Mouse (Mus musculus): Measurements from ENCODE around the gene Dnajc24. TPM values are rescaled to one million over a fixed set of nuclear protein-coding genes. Genes with fewer than 3 reads are reported as not detected.

Gene Dnajc24
- 10 to 100 TPM; 20.0 to 27.1 TPM for total RNA-seq (2021)

DNA sequence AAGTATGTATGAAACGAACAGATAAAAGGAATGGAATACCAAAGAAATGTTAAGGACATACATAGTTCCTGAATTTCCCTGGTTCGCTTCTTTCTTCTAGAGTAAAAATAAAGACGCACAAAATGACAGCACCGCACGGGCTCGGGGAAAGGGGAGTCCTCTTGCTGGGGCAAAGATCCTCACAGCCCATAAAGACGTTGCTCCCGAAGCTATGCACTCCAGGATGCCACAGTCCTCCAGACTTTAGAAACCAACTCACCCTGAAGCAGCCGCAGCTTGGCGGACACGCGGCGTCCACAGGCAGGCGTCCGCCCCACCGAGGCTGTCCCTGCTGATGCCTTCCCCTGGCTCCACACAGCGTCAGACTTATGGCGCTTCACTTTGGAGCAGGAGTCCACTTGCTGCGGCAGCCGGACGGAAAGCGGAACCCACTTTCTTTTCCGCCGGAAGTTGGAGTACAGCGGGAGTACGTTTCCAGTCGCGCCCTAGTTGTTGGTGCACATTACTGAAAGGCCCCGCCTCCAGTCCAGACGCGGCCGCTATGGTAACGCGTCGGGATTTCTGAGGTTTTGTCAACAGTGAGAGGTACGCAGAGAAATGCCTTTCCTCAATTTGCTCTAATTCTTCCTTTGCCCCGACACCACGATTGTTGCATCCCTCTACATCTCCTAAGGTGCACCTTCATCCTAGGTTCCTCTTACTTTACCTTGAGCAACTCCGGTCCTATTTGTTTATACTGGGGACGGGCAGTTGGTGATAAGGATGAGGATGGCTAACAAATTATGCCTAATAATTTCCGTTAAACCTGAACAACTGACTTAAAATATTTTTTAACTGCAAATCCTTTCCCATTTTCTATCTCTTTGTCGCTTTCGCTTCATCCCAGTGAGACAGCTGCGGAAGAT, at the start of gene Dnajc24:
Gene Dnajc24, minus strand, starts transcription at position 715 of the 905 bp plus-strand sequence.
- intact Hi-C loops (cut with DNase I), result loop anchor here (10.0 kb wide), 1 partner anchor 388 kb away; no protein-coding TSS in a partner anchor
- DNase-seq (ENCODE audit: low spot score in 2 of 2), result peak; percentile 92 to 93

DNA sequence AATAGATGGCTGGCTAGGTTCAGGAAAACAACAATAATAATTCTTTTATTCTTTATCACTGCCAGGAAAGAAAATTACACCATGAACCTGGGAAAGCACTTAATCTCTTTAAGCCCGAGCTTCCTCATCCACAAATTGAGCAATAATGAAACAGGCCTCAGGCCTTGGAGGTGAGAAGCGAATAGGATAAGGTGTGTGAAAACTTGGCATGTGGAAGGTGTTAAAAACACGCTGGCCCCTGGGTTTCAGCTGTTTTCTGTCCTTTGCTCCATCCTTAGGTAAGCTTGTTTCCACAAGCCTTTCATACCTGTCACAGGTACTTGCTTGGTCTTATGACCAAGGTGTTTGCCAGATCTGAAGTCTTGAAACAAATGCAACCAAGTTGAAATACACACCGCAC, 43.3 kb upstream of the Dnajc24 start:
- no peak for DNase-seq (ENCODE audit: low spot score in 2 of 2)
- intact Hi-C loops (cut with DNase I), result no loop called here

DNA sequence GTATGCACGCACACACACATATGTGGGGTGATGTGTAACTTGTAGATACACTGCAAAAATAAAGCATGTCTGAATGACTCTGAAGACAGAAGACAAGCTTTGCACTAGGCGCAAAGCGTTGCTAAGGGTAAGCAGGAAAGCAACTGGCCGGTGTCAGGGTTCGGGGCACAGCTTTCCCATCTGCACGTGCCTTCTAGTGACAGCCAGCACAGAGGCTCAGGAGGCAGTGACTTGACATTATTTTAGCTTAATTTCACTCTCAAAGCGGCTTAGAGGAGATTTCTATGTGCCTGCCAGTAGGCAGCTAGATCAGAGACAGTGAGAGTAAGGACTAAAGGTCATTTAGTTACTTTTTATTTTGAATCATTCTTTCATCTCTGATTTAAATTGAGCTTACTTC, 39.1 kb upstream of the Dnajc24 start:
- intact Hi-C loops (cut with DNase I), result no loop called here
- no peak for DNase-seq (ENCODE audit: low spot score in 2 of 2)

DNA sequence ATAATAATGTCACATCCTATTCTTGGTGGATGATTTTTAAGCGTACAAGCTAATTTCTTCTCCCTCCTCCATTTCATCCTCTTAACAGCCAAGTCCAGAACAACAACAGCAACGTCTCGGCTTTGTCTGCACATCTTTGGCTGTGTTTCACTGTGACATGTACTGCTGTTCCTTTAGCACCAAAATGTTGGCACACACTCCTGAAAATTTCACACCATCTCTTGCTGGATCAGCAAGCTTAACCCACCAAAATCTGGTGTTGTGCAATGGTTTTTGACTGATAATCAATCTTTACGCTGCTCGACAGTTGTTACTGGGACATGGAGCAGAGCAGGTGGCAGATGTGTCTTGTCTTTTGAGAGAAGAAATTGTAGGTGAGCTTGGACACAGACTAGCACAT, 38.6 kb upstream of the Dnajc24 start:
- intact Hi-C loops (cut with DNase I), result no loop called here
- DNase-seq (ENCODE audit: low spot score in 2 of 2), result no peak

DNA sequence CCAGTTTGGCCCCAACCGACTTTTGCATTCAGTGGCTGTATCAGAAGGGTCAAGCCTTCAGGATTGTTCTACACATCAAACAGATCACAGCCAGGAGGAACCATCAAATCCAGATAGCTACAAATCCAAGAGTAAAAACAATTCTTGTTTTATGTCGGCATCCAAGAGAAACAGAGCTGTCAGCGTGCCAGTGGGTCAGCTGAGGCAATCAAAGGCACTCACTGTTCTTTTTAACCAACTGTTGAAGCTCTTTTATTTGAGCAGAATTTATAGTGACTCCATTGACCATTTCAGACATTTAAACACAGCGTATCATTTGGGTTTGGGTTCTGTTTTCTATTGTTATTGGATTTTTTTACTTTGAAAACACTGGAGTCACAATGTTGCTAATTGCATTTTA, 34.9 kb upstream of the Dnajc24 start:
- no peak for DNase-seq (ENCODE audit: low spot score in 2 of 2)
- intact Hi-C loops (cut with DNase I), result no loop called here

DNA sequence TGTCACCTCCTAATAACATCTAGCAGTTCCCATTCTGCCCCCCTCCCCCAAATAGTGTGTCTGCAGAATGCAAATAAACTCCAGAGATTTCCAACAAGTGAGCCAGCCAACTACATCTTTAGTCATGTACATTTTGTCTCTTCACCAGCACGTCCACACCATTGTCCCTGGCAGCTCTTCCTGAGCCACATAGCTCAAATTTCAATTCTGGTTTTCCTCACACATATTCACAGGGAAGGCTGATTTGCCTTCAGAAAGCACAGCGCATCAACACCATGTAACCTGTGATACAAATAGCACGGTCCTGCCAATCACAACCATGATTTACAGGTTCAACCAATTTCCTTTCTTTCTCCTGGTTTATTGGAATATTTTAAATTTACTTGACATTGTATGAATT, 21.5 kb upstream of the Dnajc24 start:
- DNase-seq (ENCODE audit: low spot score in 2 of 2), result no peak
- intact Hi-C loops (cut with DNase I), result no loop called here

DNA sequence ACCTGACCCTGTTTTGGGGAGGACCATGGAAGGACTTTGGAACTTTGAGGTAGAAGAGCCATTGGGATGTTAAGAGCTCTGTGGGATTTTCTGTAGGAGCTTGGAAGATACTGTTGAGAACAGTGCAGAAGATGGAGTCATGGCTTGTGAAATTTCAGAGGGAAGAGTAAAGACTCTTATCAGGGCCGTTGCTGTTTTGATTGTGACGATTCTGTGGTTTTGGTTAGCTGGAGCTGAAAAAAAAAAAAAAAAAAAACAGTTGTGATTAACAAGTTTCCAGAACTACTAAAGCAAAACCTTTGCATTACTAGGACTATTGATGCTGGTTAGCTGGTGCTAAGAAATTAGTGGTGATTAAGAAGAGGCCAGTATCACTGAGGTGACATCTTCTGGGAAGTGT, 5.1 kb upstream of the Dnajc24 start:
- no peak for DNase-seq (ENCODE audit: low spot score in 2 of 2)
- intact Hi-C loops (cut with DNase I), result loop anchor here (10.0 kb wide), 1 partner anchor 394 kb away; no protein-coding TSS in a partner anchor

DNA sequence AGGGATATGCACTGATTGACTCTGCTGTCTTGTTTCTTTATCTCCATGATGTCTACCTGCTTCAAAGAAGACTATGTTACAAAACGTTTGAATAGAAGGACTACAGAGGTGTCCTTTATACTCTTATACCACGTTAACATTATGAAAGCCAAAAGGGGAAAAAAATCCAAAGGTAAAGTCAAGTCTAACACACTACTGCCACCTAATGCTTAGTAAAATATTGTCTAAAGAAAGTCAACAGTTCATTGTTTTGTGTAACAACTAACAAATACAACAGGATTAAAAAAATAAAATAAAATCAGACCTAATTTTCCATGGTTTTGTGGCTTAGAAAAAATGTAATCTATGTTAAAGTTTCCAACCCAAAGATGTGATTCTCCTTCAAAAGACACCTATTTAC, 15.3 kb downstream of the Dnajc24 start:
- intact Hi-C loops (cut with DNase I), result no loop called here
- no peak for DNase-seq (ENCODE audit: low spot score in 2 of 2)

DNA sequence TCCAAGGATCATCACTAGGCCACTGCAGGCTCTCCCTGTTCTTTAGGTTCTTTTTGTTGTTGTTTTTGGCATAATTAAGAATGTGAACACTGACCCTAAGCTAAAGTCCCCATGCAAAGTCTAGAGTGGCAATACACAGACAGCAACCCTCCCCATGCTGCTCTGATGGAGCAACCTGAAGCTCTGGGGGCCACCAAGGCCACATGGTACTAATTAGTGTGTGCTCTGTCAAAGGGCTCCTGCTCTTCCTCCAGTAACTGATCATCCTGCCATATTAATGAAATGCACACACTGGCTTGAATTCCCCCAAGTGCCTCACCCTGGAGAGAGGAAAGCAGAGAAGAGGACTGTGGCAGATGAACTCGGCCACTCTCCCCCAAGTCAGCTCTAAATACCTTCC, 16.2 kb downstream of the Dnajc24 start:
- no peak for DNase-seq (ENCODE audit: low spot score in 2 of 2)
- intact Hi-C loops (cut with DNase I), result no loop called here

DNA sequence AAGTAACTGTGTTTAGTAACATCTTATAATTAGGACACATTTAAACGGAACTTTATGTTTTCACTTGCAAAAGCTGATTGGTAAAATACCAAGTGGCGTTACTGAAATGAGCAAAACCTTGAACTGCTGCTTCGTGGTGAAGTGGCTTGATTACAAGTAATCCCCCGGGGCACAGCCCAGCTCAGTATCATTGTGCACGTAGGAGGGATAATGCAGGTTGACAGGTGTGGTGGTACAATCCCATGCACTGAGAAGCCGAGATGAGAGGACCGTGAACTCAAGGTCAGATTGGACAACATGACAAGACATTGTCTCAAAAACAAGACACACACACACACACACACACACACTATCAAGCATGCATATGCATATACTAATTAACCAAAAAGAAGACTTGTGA, 18.1 kb downstream of the Dnajc24 start:
- intact Hi-C loops (cut with DNase I), result no loop called here
- DNase-seq (ENCODE audit: low spot score in 2 of 2), result no peak

DNA sequence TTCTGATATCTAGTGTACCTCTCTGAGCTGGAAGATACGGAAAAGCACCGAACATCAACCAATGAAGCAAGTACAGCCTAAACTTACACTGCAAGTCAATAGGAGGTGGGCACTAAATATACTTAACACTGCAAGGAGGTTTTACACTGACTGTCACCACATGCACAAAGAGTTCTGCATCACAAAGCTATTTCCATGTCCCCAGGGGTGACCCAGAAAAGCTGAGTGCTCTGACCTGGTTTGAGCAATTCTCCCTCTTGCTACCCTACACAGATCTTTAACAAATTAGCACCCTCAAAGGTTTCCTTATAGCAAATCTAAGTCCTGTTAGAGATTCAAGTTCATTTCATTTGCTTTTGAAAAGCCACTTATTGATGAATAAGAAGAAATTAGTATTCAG, 25.3 kb downstream of the Dnajc24 start:
- no peak for DNase-seq (ENCODE audit: low spot score in 2 of 2)
- intact Hi-C loops (cut with DNase I), result no loop called here

DNA sequence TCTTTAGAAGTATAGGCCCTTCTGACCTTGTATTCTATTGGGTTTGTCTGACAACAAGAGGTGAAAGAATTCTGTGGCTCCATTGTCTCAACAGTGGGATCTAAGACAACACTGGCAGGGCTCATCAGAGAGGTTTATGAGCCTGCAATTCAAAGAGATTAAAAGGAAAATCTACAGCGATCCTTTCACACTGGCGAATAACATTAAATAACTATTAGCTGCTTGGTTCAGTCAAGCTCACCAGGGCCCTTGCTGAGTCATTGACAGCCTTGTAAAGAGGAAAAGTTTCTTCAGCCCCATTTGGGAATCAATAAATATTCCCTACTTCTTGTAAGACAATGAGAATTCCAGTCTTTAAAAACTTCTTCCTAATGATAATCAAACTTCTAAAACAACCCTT, 29.4 kb downstream of the Dnajc24 start:
- intact Hi-C loops (cut with DNase I), result no loop called here
- DNase-seq (ENCODE audit: low spot score in 2 of 2), result no peak

DNA sequence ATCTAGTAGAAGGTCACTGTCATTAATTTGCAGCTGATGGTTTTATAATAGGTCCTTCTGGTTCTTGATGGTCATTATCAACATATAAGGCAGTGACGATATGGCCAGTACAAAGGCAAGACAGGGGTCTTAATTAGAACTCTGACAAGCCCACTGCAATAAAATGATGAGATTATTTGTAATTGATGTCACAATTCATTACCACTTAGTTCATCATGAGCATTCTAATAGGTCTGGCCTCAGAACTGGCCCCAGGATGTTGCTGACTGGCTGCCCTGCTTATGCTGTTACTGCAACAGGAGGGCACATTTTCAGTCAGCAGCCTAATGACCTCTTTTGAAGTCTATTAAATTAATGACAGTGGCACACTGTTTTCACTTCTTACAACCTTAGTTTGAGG, 39.9 kb downstream of the Dnajc24 start:
- no peak for DNase-seq (ENCODE audit: low spot score in 2 of 2)
- intact Hi-C loops (cut with DNase I), result no loop called here

DNA sequence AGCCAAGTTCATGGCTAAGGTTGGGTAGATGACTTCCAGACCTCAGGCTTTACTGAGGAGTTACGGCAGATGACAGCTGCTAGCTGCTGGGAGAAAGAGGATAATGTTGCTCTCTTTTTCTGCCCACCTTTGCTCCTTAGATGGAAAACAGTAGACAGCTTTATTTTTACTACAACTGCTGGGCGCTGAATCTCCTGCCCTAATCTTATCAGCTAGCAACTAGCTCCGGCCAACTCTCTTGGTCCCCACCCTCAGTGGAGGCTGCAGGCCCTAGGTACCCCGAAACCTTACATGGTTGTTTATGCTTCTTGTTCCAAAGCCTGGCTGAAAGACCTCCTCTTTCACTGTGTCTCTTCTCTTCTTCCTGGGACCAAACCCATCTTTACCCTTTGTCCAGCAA, 49.5 kb downstream of the Dnajc24 start:
- no peak for DNase-seq (ENCODE audit: low spot score in 2 of 2)
- intact Hi-C loops (cut with DNase I), result no loop called here

DNA sequence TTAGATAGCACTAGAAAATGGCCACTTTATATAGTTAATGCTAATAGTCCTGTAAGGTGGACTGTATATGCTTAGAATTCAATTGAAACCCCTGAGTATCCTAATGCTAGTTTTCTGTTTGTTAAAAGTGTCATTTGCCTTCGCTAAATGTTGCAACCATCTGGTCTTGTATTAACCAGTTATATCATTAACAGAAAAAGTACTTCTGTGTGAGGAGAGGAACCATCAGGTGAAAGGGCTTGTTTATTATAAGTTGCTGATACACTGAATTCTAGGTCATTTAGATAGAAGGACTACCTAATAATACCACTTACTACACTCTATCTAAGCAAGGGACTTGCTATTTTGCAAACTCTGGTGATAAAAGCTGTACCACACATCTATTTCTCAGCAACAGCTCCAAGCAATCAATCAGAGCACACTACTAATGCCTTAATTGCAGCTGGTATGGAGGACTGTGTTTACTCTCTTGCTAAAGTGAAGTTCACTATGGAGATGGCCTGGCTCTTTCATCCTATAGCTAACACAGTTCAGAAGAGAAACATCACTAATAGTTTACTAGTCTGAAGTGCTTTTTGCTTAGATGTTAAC, 51.9 kb downstream of the Dnajc24 start:
- intact Hi-C loops (cut with DNase I), result no loop called here
- DNase-seq (ENCODE audit: low spot score in 2 of 2), result no peak

DNA sequence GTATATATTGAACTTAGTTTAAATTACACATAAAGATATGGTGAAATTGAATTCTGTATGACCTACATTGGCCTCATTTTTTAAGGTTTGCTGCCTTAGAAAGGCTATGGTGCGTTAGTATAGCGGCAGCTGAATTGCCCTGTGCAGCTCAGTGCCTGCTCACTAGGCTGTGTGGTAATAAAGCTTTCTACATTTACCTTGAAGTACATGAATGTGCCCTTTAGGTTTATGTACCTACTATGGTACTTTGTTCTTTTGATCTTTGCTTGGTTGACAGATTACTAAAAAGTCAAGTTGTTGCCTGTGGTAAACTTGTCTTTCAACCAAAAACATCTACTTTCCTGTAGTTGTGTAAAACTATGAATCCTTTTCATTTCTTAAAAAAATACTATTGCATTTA, 53.2 kb downstream of the Dnajc24 start:
- intact Hi-C loops (cut with DNase I), result no loop called here

DNA sequence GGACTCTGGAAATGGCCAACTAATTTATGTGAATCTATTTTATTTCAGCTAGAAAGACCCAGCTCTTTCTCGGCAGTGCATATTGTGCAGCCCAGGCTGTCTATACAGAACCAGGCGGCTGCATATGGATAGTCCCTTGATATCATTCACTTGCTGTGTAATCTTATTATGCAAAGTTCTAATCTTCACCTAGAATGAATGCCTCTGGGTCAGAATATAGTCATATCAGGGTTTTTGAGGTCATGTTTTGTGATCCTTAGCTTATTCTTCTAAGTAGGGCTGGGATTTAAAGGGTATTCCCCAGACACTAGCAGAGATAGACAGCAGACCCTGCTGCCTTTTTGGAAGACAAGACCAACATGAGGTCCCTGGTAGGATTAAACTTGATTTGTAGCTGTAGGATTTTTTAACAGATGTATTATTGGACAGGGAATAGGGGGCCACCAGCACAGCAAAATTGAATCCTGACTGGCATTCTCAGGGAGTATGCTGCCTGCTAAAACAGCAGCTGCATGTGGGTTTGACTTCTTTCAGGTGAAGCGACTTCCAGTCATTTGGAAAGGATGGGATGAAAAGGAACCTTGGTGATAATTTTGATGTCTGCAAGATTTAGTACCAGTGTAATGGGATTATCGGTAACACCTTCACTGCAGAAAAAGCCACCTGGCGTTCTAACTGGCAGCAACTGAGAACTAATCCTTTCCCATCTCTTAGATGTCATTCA, 85.6 kb downstream of the Dnajc24 start:
- DNase-seq (ENCODE audit: low spot score in 2 of 2), result no peak
- intact Hi-C loops (cut with DNase I), result no loop called here

More for the DNA sequence above, 53.2 kb downstream of the Dnajc24 start:
- no peak for DNase-seq (ENCODE audit: low spot score in 2 of 2)

Measured in left cerebral cortex, postnatal 36 days (tissue).